Mouse (Mus musculus) brain, adult 10 weeks (tissue): ENCODE data around the gene Ptger1. TPM values are rescaled to one million over a fixed set of nuclear protein-coding genes. Genes with fewer than 3 reads are reported as not detected.

ENCODE experiments used
- polyA plus RNA-seq: library from polyadenylated mRNA; stranded (reverse); fragments of 350-450 nt; fragmentation: Illumina TruSeq; extraction: RNeasy Lipid Tissue Mini Kit (QIAGEN cat#74804); gene quantifications from one replicate; pipeline ENCODE4 v1.2.3, GENCODE M21; 2015; ENCODE audit warnings: low read depth, low replicate concordance

The Ptger1 gene
- 1.3 TPM for polyA plus RNA-seq

GRCm38 (mm10) chr8:83665969-83666865 is at the start of gene Ptger1:
Gene Ptger1, plus strand, starts transcription at chr8:83666678.

GRCm38 (mm10) chr8:83652030-83652743 is 14.3 kb upstream of the Ptger1 start, which contains the start of gene Gipc1:
Gene Gipc1, plus strand, starts transcription at chr8:83652677.

GRCm38 (mm10) chr8:83698661-83699453 is 32.4 kb downstream of the Ptger1 start, which contains the start of gene Pkn1:
Gene Pkn1, minus strand, starts transcription at chr8:83699179.

GRCm38 (mm10) chr8:83715031-83715690 is 48.7 kb downstream of the Ptger1 start, which contains the start of gene Ddx39:
Gene Ddx39, plus strand, starts transcription at chr8:83715177.

Other genes with a start within 250 kb of the Ptger1 start
- 446 TPM for gene Scoc, start 208.3 kb upstream of the Ptger1 start, polyA plus RNA-seq
- gene Olfr370, start 130.9 kb upstream of the Ptger1 start, polyA plus RNA-seq: not detected
- 307 TPM for gene Ndufb7, start 100.0 kb upstream of the Ptger1 start, polyA plus RNA-seq
- gene Tecr, start 58.7 kb upstream of the Ptger1 start, polyA plus RNA-seq: 635 TPM
- gene Dnajb1, start 58.5 kb upstream of the Ptger1 start, polyA plus RNA-seq: 52.9 TPM
- gene Gipc1, start 14.0 kb upstream of the Ptger1 start, polyA plus RNA-seq: 86.4 TPM
- gene Pkn1, start 32.5 kb downstream of the Ptger1 start, polyA plus RNA-seq: 31.6 TPM
- gene Ddx39, start 48.5 kb downstream of the Ptger1 start, polyA plus RNA-seq: 23.5 TPM
- 9.7 TPM for gene Adgre5, start 74.6 kb downstream of the Ptger1 start, polyA plus RNA-seq
- gene Adgrl1, start 233.4 kb downstream of the Ptger1 start, polyA plus RNA-seq: 144 TPM